Mouse (Mus musculus) ES-E14 (cell line): Measurements from ENCODE around the gene Slc35f1. TPM values are rescaled to one million over a fixed set of nuclear protein-coding genes. Genes with fewer than 3 reads are reported as not detected.

ENCODE experiments used
- DNase-seq: peaks from one replicate; pipeline ENCODE4 v3.0.0-alpha.2; 2013; ENCODE audit warnings: low read depth, low spot score
- H3K27ac ChIP-seq: 2 replicates; pipeline ENCODE4 v1.5.1; 2012; ENCODE audit warnings: low read depth, mild to moderate bottlenecking, low read length, moderate library complexity, mixed read lengths; ENCODE audit not compliant: poor library complexity, insufficient read depth, severe bottlenecking
- H3K36me3 ChIP-seq: 2 replicates; pipeline ENCODE4 v1.6.1; 2012; ENCODE audit warnings: mild to moderate bottlenecking, low read length, moderate library complexity, mixed read lengths; ENCODE audit not compliant: control insufficient read depth, poor library complexity, insufficient read depth, severe bottlenecking
- H3K4me1 ChIP-seq, 2 experiments: fragments of 150-350 bp in 1 of 2; sonication (generic) in 1 of 2; 2 replicates each; pipeline ENCODE4 v1.6.1; 2012; ENCODE audit warnings: low read length in 2 of 2, mild to moderate bottlenecking in 1 of 2, mixed read lengths in 1 of 2; ENCODE audit not compliant: control insufficient read depth in 2 of 2, insufficient read depth in 2 of 2, poor library complexity in 1 of 2
- H3K4me3 ChIP-seq, 2 experiments: fragments of 150-350 bp in 1 of 2; sonication (generic) in 1 of 2; 2 replicates each; pipeline ENCODE4 v1.5.1; 2012; ENCODE audit warnings: low read length in 2 of 2, low read depth in 1 of 2, mild to moderate bottlenecking in 1 of 2, mixed read lengths in 1 of 2; ENCODE audit not compliant: insufficient read depth in 1 of 2, poor library complexity in 1 of 2, severe bottlenecking in 1 of 2
- H3K9ac ChIP-seq: 2 replicates; pipeline ENCODE4 v1.6.1; 2012; ENCODE audit warnings: low read depth, mild to moderate bottlenecking, low read length, mixed read lengths; ENCODE audit not compliant: poor library complexity, insufficient read depth, severe bottlenecking
- H3K9me3 ChIP-seq: fragments of 150-350 bp; sonication (generic); 2 replicates; pipeline ENCODE4 v1.6.1; 2012; ENCODE audit warnings: low read depth, mild to moderate bottlenecking, low read length; ENCODE audit not compliant: control insufficient read depth, insufficient read depth
- CHD2 ChIP-seq: IDR thresholded peaks from 2 replicates; pipeline ENCODE4 v1.6.1; 2014; ENCODE audit warnings: mild to moderate bottlenecking, low read depth, low read length, inconsistent platforms
- HCFC1 ChIP-seq: IDR thresholded peaks from 2 replicates; pipeline ENCODE4 v1.6.1; 2012; ENCODE audit warnings: low read length, inconsistent platforms, borderline replicate concordance; ENCODE audit not compliant: insufficient read depth
- MAFK ChIP-seq: IDR thresholded peaks from 2 replicates; pipeline ENCODE4 v1.6.1; 2014; ENCODE audit warnings: mild to moderate bottlenecking, low read depth, low read length, inconsistent platforms; ENCODE audit not compliant: insufficient read depth
- ZC3H11A ChIP-seq: IDR thresholded peaks from 2 replicates; pipeline ENCODE4 v1.6.1; 2012; ENCODE audit warnings: low read depth, mild to moderate bottlenecking, inconsistent platforms, low read length, borderline replicate concordance
- ZNF384 ChIP-seq: IDR thresholded peaks from 2 replicates; pipeline ENCODE4 v1.6.1; 2012; ENCODE audit warnings: low read depth, low read length, inconsistent platforms
- in situ Hi-C, 2 experiments: fragments of 600-800 bp; cut with MboI; formaldehyde crosslinking; loops; one replicate each; pipeline ENCODE4 v1.15.1; 2025; ENCODE audit warnings: low sequenced_read_pairs in 2 of 2, inconsistent platforms in 1 of 2; ENCODE audit not compliant: unreplicated experiment in 2 of 2
- total RNA-seq: library from RNA; depleted of rRNA; stranded (reverse); fragments of 300-350 nt; gene quantifications from 2 replicates; pipeline ENCODE4 v1.2.3, GENCODE M21; 2012

Slc35f1 gene
- total RNA-seq, 1 experiment: 0.80 TPM

- in situ Hi-C loops: no loop called here
- no peaks in the 10 kb centered on the region for H3K4me1 ChIP-seq
- H3K9ac ChIP-seq: no peak overlapping the region
- no peaks in the 10 kb centered on the region for H3K9me3 ChIP-seq
- no peak overlapping the region for H3K27ac ChIP-seq
- TF ChIP-seq MAFK: no peak
- no peaks in the 10 kb centered on the region for H3K36me3 ChIP-seq
- no peak for DNase-seq
- no peak overlapping the region for H3K4me3 ChIP-seq
Observed at GRCm38 (mm10) chr10:53001136-53001535, 310.8 kb downstream of the Slc35f1 start.

- TF ChIP-seq ZC3H11A (no peak), ZNF384 (no peak), MAFK (no peak), HCFC1 (no peak), CHD2 (no peak)
- no peaks in the 10 kb centered on the region for H3K36me3 ChIP-seq
- H3K4me3 ChIP-seq: no peak overlapping the region
- no peaks in the 10 kb centered on the region for H3K4me1 ChIP-seq
- DNase-seq: no peak
- H3K9ac ChIP-seq: no peak overlapping the region
- H3K9me3 ChIP-seq: no peaks in the 10 kb centered on the region
- in situ Hi-C loops: no loop called here
- no peak overlapping the region for H3K27ac ChIP-seq
Observed at GRCm38 (mm10) chr10:53006229-53007190, 316.2 kb downstream of the Slc35f1 start.

GRCm38 (mm10) chr10:53013878-53014277, 323.5 kb downstream of the Slc35f1 start:
- no peak overlapping the region for H3K9ac ChIP-seq
- no peak for TF ChIP-seq MAFK
- TF ChIP-seq ZNF384: no peak
- no peak for TF ChIP-seq HCFC1
- no peak for TF ChIP-seq CHD2
- TF ChIP-seq ZC3H11A: no peak
- no peaks in the 10 kb centered on the region for H3K4me1 ChIP-seq
- H3K27ac ChIP-seq: no peak overlapping the region
- H3K4me3 ChIP-seq: no peak overlapping the region
- no peaks in the 10 kb centered on the region for H3K36me3 ChIP-seq
- no peak for DNase-seq
- in situ Hi-C loops: no loop called here
- H3K9me3 ChIP-seq: no peaks in the 10 kb centered on the region

GRCm38 (mm10) chr10:53028454-53028853, 338.1 kb downstream of the Slc35f1 start:
- DNase-seq: no peak
- Histone ChIP-seq H3K4me1 (no peaks in the 10 kb centered on the region), H3K36me3 (no peaks in the 10 kb centered on the region), H3K9ac (no peak overlapping the region), H3K27ac (no peak overlapping the region), H3K9me3 (no peaks in the 10 kb centered on the region), H3K4me3 (no peak overlapping the region)
- no peak for TF ChIP-seq ZC3H11A
- TF ChIP-seq HCFC1: no peak
- TF ChIP-seq CHD2: no peak
- no peak for TF ChIP-seq ZNF384
- no peak for TF ChIP-seq MAFK
- in situ Hi-C loops: no loop called here
